Mouse (Mus musculus) kidney, postnatal 0 days (tissue): ENCODE data around the gene Slc25a22. TPM values are rescaled to one million over a fixed set of nuclear protein-coding genes. Genes with fewer than 3 reads are reported as not detected.
A peak's percentile ranks its signal among the peaks of the same experiment; 100 is the strongest.

Experiments
- ATAC-seq: fragments of 200-750 bp; cut with Nextera tagmentation; replicated peaks from 2 replicates; pipeline ENCODE4 v1.8.0; 2017; ENCODE audit warnings: low read depth, moderate number of reproducible peaks, moderate TSS enrichment, moderate library complexity; ENCODE audit not compliant: low FRiP score
- DNase-seq: peaks from one replicate; pipeline ENCODE4 v3.0.0-alpha.2; 2016; ENCODE audit warnings: low spot score
- H3K27ac ChIP-seq: fragments of 300-500 bp; sonication (generic); 2 replicates; pipeline ENCODE4 v1.5.1; 2014; ENCODE audit warnings: mild to moderate bottlenecking
- H3K27me3 ChIP-seq: fragments of 300-500 bp; sonication (generic); 2 replicates; pipeline ENCODE4 v1.6.1; 2014; ENCODE audit warnings: low read length, mixed read lengths; ENCODE audit not compliant: insufficient read depth
- H3K36me3 ChIP-seq: fragments of 300-500 bp; sonication (generic); 2 replicates; pipeline ENCODE4 v1.6.1; 2014; ENCODE audit warnings: low read length, mixed read lengths; ENCODE audit not compliant: insufficient read depth
- H3K4me1 ChIP-seq: fragments of 300-500 bp; sonication (generic); replicated peaks from 2 replicates; pipeline ENCODE4 v1.6.1; 2014; ENCODE audit warnings: antibody characterized with exemption, low read length, mixed read lengths; ENCODE audit not compliant: insufficient read depth
- H3K4me2 ChIP-seq: fragments of 300-500 bp; sonication (generic); 2 replicates; pipeline ENCODE4 v1.6.1; 2014; ENCODE audit warnings: mild to moderate bottlenecking, low read length, moderate library complexity, mixed read lengths
- H3K4me3 ChIP-seq: fragments of 300-500 bp; sonication (generic); replicated peaks from 2 replicates; pipeline ENCODE4 v1.5.1; 2014; ENCODE audit warnings: low read depth, low read length
- H3K9ac ChIP-seq: fragments of 300-500 bp; sonication (generic); 2 replicates; pipeline ENCODE4 v1.6.1; 2014; ENCODE audit warnings: low read depth, low read length
- H3K9me3 ChIP-seq: fragments of 300-500 bp; sonication (generic); replicated peaks from 2 replicates; pipeline ENCODE4 v1.6.1; 2016; ENCODE audit warnings: low read length, inconsistent platforms, mixed read lengths
- CTCF ChIP-seq: IDR thresholded peaks from 2 replicates; pipeline ENCODE4 v1.5.1; 2016; ENCODE audit warnings: antibody characterized with exemption, low read depth, mild to moderate bottlenecking, moderate library complexity
- WGBS: fragments of 180-500 bp; shearing (Covaris S2); extraction: QIAGEN DNeasy Blood & Tissue Kit; methylation state at CpG from one replicate; pipeline ENCODE4 v1.1.7; 2014; 5-methylcytosine and 5-hydroxymethylcytosine counted together
- polyA plus RNA-seq: library from polyadenylated mRNA; unstranded; fragments of >200 nt; fragmentation: Nextera tagmentation; extraction: Ambion mirVana; gene quantifications from 2 replicates; pipeline ENCODE4 v1.2.1, GENCODE M21; 2015

Gene Slc25a22
- polyA plus RNA-seq, 1 experiment from 2014 or later = 15.8 TPM

GRCm38 (mm10) chr7:141433517-141434400 lies 3.9 kb downstream of the Slc25a22 start:
- no peak for ATAC-seq
- TF ChIP-seq CTCF = no peak
- Histone ChIP-seq H3K27ac (no peak overlapping the region), H3K27me3 (no peaks in the 10 kb centered on the region), H3K4me2 (peak overlapping the region; percentile 51), H3K9ac (peak overlapping the region; percentile 46), H3K4me3 (peak overlapping the region; percentile 34), H3K4me1 (peaks cover 21% of the 10 kb centered on the region), H3K36me3 (peaks cover 24% of the 10 kb centered on the region), H3K9me3 (no peaks in the 10 kb centered on the region)
- no peak for DNase-seq
- WGBS = 65% methylated on average over 15 of the region's 15 CpGs

GRCm38 (mm10) chr7:141432741-141433516 lies 4.8 kb downstream of the Slc25a22 start:
- no peak for TF ChIP-seq CTCF
- H3K4me3 ChIP-seq = no peak overlapping the region
- no peaks in the 10 kb centered on the region for H3K27me3 ChIP-seq
- DNase-seq = no peak
- H3K9me3 ChIP-seq = no peaks in the 10 kb centered on the region
- peaks cover 21% of the 10 kb centered on the region for H3K4me1 ChIP-seq
- no peak overlapping the region for H3K4me2 ChIP-seq
- 72% methylated on average over 6 of the region's 6 CpGs for WGBS
- 0 out of 2 replicates have a peak overlapping the region, but pooled peaks have one; percentile 8 for H3K9ac ChIP-seq
- ATAC-seq = no peak
- no peak overlapping the region for H3K27ac ChIP-seq
- peaks cover 23% of the 10 kb centered on the region; the same call in 1 of the 2 replicates for H3K36me3 ChIP-seq

GRCm38 (mm10) chr7:141432186-141432611 lies 5.5 kb downstream of the Slc25a22 start:
- Histone ChIP-seq H3K36me3 (peaks cover 23% of the 10 kb centered on the region; the same call in 1 of the 2 replicates), H3K27me3 (no peaks in the 10 kb centered on the region), H3K9me3 (no peaks in the 10 kb centered on the region), H3K27ac (no peak overlapping the region), H3K9ac (no peak overlapping the region), H3K4me3 (no peak overlapping the region), H3K4me1 (peaks cover 21% of the 10 kb centered on the region), H3K4me2 (no peak overlapping the region)
- no peak for TF ChIP-seq CTCF
- ATAC-seq = no peak
- no peak for DNase-seq
- 58% methylated on average over 8 of the region's 8 CpGs for WGBS

- ATAC-seq (no peak), DNase-seq (no peak)
- Histone ChIP-seq H3K27ac (no peak overlapping the region), H3K4me2 (no peak overlapping the region), H3K4me1 (peaks cover 16% of the 10 kb centered on the region), H3K27me3 (no peaks in the 10 kb centered on the region), H3K9me3 (no peaks in the 10 kb centered on the region), H3K36me3 (peaks cover 23% of the 10 kb centered on the region; the same call in 1 of the 2 replicates), H3K4me3 (no peak overlapping the region), H3K9ac (no peak overlapping the region)
- no peak for TF ChIP-seq CTCF
- 90% methylated on average over 19 of the region's 19 CpGs for WGBS
These were observed 6.1 kb downstream of the Slc25a22 start for GRCm38 (mm10) chr7:141431434-141432185.

GRCm38 (mm10) chr7:141430585-141431240 lies 7.0 kb downstream of the Slc25a22 start:
- Histone ChIP-seq H3K4me3 (no peak overlapping the region), H3K27me3 (no peaks in the 10 kb centered on the region), H3K4me1 (peaks cover 13% of the 10 kb centered on the region), H3K9me3 (no peaks in the 10 kb centered on the region), H3K4me2 (no peak overlapping the region), H3K36me3 (peaks cover 23% of the 10 kb centered on the region; the same call in 1 of the 2 replicates), H3K9ac (no peak overlapping the region), H3K27ac (no peak overlapping the region)
- 94% methylated on average over 9 of the region's 9 CpGs for WGBS
- no peak for ATAC-seq
- no peak for DNase-seq
- no peak for TF ChIP-seq CTCF
